Mouse (Mus musculus): ENCODE measurements around the gene Syngr3. TPM values are rescaled to one million over a fixed set of nuclear protein-coding genes. Genes with fewer than 3 reads are reported as not detected.

The Syngr3 gene
- polyA plus RNA-seq, 1 experiment from 2014 or later = 196 TPM

DNA sequence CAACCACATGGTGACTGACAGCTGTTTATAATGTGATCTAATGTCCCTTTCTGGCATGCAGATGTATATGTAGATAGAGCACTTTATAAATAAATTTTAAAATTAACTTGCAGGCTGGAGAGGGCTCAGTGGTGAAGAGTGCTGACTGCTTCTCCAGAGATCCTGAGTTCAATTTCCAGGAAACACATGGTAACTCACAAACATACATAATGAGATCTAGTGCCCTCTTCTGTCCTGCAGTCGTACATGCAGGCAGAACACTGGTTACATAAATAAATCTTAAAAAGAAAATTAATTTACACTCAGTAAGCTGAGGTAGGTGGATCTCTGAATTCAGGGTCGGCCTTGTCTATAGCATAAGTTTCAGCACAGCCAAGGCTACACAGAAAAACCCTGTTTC is 18.9 kb upstream of the Syngr3 start:
- ATAC-seq (ENCODE audit: low read depth) = no peak
- no peak overlapping the region for H3K4me2 ChIP-seq (ENCODE audit: low read depth, low read length)

DNA sequence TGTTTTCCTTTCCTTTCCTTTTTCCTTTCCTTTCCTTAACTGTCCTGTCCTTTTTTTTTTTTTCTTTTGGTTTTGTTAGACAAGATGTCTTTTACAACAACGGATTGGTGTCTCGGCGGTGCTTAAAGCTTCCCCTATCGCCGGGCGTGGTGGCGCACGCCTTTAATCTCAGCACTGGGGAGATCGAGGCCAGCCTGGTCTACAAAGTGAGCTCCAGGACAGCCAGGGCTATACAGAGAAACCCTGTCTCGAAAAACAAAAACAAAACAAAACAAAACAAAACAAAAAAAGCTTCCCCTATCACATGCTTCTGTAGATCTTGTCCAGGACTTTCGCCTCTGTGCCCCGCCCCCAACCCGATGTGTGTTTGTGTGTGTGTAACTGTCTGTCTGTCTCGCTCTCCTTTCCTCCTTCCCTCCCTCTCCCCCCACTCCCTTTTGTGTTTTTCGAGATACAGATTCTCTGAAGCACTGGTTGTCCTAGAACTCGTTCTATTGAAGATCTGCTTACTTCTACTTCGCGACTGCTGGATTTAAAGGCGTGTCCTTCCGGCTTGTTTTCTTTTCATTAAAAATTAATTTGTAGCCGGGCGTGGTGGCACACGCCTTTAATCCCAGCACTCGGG is 18.2 kb upstream of the Syngr3 start:
- Histone ChIP-seq H3K9ac (replicated peaks; ENCODE audit: low read depth, low read length) (peak overlapping the region; percentile 68), H3K4me3 (ENCODE audit: low read depth, low read length) (peak overlapping the region; percentile 80), H3K9me3 (ENCODE audit: control insufficient read depth, low read length) (no peaks in the 10 kb centered on the region), H3K27ac (ENCODE audit: low read depth, low read length) (peak overlapping the region; percentile 73), H3K36me3 (ENCODE audit: control insufficient read depth, insufficient read depth, low read length) (peaks cover 13% of the 10 kb centered on the region; the same call in 1 of the 2 replicates), H3K27me3 (ENCODE audit: control insufficient read depth, insufficient read depth, low read length) (no peaks in the 10 kb centered on the region), H3K4me2 (ENCODE audit: low read depth, low read length) (peak overlapping the region; percentile 89), H3K4me1 (ENCODE audit: control insufficient read depth, insufficient read depth, low read length) (peaks cover 7% of the 10 kb centered on the region; the same call in 1 of the 2 replicates)
- WGBS = 7% methylated on average over 24 of the region's 24 CpGs
- ATAC-seq (ENCODE audit: low read depth) = peak; percentile 51; the same call in 1 of the 2 replicates

More for the DNA sequence above, 18.9 kb upstream of the Syngr3 start:
- peaks cover 10% of the 10 kb centered on the region; the same call in 1 of the 2 replicates for H3K36me3 ChIP-seq (ENCODE audit: control insufficient read depth, insufficient read depth, low read length)
- no peaks in the 10 kb centered on the region for H3K27me3 ChIP-seq (ENCODE audit: control insufficient read depth, insufficient read depth, low read length)
- H3K9ac ChIP-seq (replicated peaks; ENCODE audit: low read depth, low read length) = no peak overlapping the region
- H3K27ac ChIP-seq (ENCODE audit: low read depth, low read length) = no peak overlapping the region
- 28% methylated on average over 2 of the region's 2 CpGs for WGBS
- no peak overlapping the region for H3K4me3 ChIP-seq (ENCODE audit: low read depth, low read length)
- H3K4me1 ChIP-seq (ENCODE audit: control insufficient read depth, insufficient read depth, low read length) = peaks cover 7% of the 10 kb centered on the region; the same call in 1 of the 2 replicates
- H3K9me3 ChIP-seq (ENCODE audit: control insufficient read depth, low read length) = no peaks in the 10 kb centered on the region

DNA sequence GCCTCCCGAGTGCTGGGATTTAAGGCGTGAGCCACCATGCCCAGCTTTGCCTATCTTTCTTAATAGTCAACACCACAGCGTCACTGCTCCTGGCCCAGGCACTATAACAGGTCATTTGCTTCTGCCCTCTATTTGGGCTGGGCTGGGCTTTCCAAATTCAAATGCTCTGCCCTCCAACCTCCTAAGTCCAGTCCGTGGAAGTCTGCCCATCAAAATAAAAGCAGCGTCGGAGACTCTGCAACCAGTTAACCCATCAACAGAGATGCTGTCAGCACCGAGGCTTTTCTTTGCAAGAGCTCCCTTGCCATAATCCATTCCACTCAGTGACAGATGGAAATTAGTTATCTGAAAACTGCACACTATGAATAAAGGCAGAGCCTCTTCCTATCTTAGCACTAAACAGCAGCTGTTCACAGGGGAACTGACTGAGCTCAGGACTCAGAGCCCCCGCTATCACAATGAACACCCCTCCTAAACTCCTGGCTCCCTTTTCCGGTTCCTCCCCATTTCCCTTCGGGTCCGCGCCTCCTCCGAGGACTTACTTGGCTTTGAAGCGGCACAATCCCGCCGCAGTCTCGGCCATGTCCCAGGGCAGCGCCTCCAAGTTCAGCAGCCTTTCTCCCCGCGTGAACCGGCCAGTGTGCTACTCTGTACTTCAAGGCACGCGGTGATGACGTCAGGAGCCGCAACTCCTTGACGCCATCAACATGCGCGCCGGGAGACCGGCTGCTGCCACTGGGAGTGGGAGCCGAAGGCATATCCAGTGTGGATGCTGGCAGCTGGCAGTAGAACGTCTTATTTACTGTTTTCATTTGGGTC is 17.4 kb upstream of the Syngr3 start, which contains the start of gene Tbl3:
Gene Tbl3 (minus strand): TSS at position 679 of the 819 bp plus-strand sequence.
- ATAC-seq (ENCODE audit: low read depth) = peak; percentile 93
- Histone ChIP-seq H3K9ac (replicated peaks; ENCODE audit: low read depth, low read length) (peak within 1 kb of the TSS; percentile 68), H3K9me3 (ENCODE audit: control insufficient read depth, low read length) (no peaks in the 10 kb centered on the region), H3K36me3 (ENCODE audit: control insufficient read depth, insufficient read depth, low read length) (peaks cover 15% of the 10 kb centered on the region; the same call in 1 of the 2 replicates), H3K4me3 (ENCODE audit: low read depth, low read length) (peak within 1 kb of the TSS; percentile 80), H3K27ac (ENCODE audit: low read depth, low read length) (peak within 1 kb of the TSS; percentile 73), H3K4me2 (ENCODE audit: low read depth, low read length) (peak within 1 kb of the TSS; percentile 89), H3K4me1 (ENCODE audit: control insufficient read depth, insufficient read depth, low read length) (peaks cover 7% of the 10 kb centered on the region; the same call in 1 of the 2 replicates), H3K27me3 (ENCODE audit: control insufficient read depth, insufficient read depth, low read length) (no peaks in the 10 kb centered on the region)
- WGBS = 4% methylated on average over 32 of the region's 32 CpGs

DNA sequence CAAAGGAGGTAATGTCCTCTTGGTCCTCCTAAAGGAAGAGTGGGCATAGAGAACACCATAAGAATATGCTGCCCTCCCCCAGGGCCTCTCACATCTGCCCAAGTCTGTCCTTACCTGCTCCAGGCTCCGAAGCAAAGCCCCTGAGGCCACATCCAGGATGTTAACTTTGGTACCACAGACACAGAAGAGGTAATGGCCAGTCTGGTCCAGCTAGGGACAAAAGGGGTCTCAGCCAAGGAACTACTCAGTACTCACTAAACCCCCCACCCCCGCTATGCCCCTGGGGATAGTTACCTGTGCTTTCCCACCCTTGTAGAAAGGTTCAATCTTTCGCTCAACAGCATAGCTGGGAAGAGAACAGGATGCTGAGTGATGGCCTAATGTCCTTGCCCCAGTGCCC is 16.1 kb upstream of the Syngr3 start:
- 97% methylated on average over 3 of the region's 3 CpGs for WGBS
- ATAC-seq (ENCODE audit: low read depth) = no peak
- Histone ChIP-seq H3K36me3 (ENCODE audit: control insufficient read depth, insufficient read depth, low read length) (peaks cover 28% of the 10 kb centered on the region), H3K4me3 (ENCODE audit: low read depth, low read length) (no peak overlapping the region), H3K27ac (ENCODE audit: low read depth, low read length) (no peak overlapping the region), H3K4me2 (ENCODE audit: low read depth, low read length) (no peak overlapping the region), H3K4me1 (ENCODE audit: control insufficient read depth, insufficient read depth, low read length) (peaks cover 7% of the 10 kb centered on the region; the same call in 1 of the 2 replicates), H3K27me3 (ENCODE audit: control insufficient read depth, insufficient read depth, low read length) (no peaks in the 10 kb centered on the region), H3K9me3 (ENCODE audit: control insufficient read depth, low read length) (no peaks in the 10 kb centered on the region), H3K9ac (replicated peaks; ENCODE audit: low read depth, low read length) (no peak overlapping the region)

DNA sequence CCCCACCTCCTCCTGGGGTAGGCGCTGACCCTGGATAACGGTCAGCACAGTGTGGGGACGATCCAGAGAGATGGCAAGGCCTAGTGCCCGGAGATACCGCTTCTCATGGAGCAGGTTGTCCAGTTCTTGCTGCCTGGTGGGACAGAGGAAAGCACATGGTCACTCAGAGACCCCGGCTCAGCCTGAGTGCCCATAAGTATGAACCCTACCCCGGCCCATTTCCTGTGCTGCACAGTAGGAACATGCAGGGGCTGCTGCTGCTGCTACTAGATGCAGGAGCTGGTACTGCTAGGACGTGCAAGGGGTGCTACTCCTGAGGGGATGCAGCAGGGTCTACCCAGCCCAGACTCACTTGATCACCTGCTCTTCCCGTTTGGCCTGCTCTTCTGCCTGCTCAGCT is 11.5 kb upstream of the Syngr3 start:
- H3K4me2 ChIP-seq (ENCODE audit: low read depth, low read length) = no peak overlapping the region
- H3K4me3 ChIP-seq (ENCODE audit: low read depth, low read length) = no peak overlapping the region
- no peaks in the 10 kb centered on the region for H3K27me3 ChIP-seq (ENCODE audit: control insufficient read depth, insufficient read depth, low read length)
- no peak for ATAC-seq (ENCODE audit: low read depth)
- 0 out of 2 replicates have a peak, but pooled peaks cover 3% of the 10 kb centered on the region for H3K4me1 ChIP-seq (ENCODE audit: control insufficient read depth, insufficient read depth, low read length)
- peaks cover 42% of the 10 kb centered on the region for H3K36me3 ChIP-seq (ENCODE audit: control insufficient read depth, insufficient read depth, low read length)
- H3K27ac ChIP-seq (ENCODE audit: low read depth, low read length) = no peak overlapping the region
- H3K9ac ChIP-seq (replicated peaks; ENCODE audit: low read depth, low read length) = no peak overlapping the region
- WGBS = 95% methylated on average over 9 of the region's 9 CpGs
- no peaks in the 10 kb centered on the region for H3K9me3 ChIP-seq (ENCODE audit: control insufficient read depth, low read length)

DNA sequence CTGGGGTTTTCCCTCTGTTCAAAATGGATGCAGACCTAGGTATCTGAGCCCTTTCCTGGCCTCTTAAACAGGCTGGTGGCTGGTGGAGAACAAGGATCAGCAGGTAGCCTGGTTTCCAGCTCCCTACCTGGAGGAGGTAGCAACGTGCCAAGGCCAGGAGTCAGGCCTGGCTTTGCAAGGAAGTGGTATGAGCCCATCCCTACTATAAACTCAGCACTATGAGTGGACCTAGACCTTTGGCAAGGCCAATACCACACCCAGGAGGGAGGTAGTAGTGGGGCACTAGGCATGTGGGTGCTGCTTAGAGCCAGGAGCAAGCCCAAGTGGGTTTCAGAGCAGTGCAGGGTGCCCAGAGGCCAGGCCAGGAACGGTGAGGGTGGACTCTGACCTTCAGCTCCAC is 9.7 kb upstream of the Syngr3 start:
- 86% methylated on average over 2 of the region's 2 CpGs for WGBS
- Histone ChIP-seq H3K9me3 (ENCODE audit: control insufficient read depth, low read length) (no peaks in the 10 kb centered on the region), H3K27me3 (ENCODE audit: control insufficient read depth, insufficient read depth, low read length) (no peaks in the 10 kb centered on the region), H3K27ac (ENCODE audit: low read depth, low read length) (no peak overlapping the region), H3K4me1 (ENCODE audit: control insufficient read depth, insufficient read depth, low read length) (peaks cover 11% of the 10 kb centered on the region; the same call in 1 of the 2 replicates), H3K36me3 (ENCODE audit: control insufficient read depth, insufficient read depth, low read length) (peaks cover 39% of the 10 kb centered on the region), H3K4me2 (ENCODE audit: low read depth, low read length) (no peak overlapping the region), H3K4me3 (ENCODE audit: low read depth, low read length) (no peak overlapping the region), H3K9ac (replicated peaks; ENCODE audit: low read depth, low read length) (no peak overlapping the region)
- ATAC-seq (ENCODE audit: low read depth) = no peak

DNA sequence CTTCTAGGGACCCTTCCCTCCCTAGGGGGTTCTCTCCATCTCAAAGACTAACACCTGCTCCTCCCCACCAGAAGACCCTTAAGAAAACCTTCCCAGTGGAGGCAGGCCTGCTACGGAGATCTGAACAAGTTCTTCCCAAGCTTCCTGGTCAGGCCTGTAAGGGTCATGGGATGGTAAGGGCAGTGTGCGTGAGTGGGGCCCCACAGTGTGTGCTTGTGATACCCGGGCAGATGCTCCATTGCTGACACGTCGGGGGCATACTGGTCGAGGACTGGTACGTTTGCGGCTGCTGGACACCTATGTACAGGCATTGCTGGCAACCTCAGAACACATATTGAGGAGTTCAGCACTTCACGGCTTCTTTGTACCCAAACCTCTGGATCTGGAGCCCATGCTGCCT is 9.0 kb upstream of the Syngr3 start:
- H3K4me2 ChIP-seq (ENCODE audit: low read depth, low read length) = no peak overlapping the region
- H3K27me3 ChIP-seq (ENCODE audit: control insufficient read depth, insufficient read depth, low read length) = no peaks in the 10 kb centered on the region
- no peak overlapping the region for H3K27ac ChIP-seq (ENCODE audit: low read depth, low read length)
- 66% methylated on average over 9 of the region's 9 CpGs for WGBS
- no peaks in the 10 kb centered on the region for H3K9me3 ChIP-seq (ENCODE audit: control insufficient read depth, low read length)
- H3K4me1 ChIP-seq (ENCODE audit: control insufficient read depth, insufficient read depth, low read length) = peaks cover 11% of the 10 kb centered on the region; the same call in 1 of the 2 replicates
- peaks cover 32% of the 10 kb centered on the region for H3K36me3 ChIP-seq (ENCODE audit: control insufficient read depth, insufficient read depth, low read length)
- H3K9ac ChIP-seq (replicated peaks; ENCODE audit: low read depth, low read length) = no peak overlapping the region
- no peak overlapping the region for H3K4me3 ChIP-seq (ENCODE audit: low read depth, low read length)
- no peak for ATAC-seq (ENCODE audit: low read depth)

DNA sequence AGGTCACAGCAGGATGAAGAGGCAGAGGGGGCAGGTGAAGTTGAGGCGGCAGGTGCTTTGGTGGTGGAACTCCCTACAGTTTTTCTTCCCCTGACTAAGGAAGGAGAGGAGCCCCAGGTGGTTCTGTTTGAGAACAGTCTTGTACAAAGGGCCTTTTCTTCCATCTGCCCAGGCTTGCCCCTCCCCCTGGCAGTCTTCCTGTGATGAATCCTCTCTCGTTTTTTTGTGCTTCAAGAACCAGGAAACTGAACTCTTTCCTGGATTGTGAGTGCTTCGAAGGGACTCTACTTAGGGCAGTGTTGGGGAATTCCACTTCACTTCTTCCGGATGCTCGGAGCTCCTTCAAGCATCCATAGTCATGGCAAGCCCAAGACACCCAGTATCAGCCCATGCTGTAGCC is 8.2 kb upstream of the Syngr3 start:
- H3K4me1 ChIP-seq (ENCODE audit: control insufficient read depth, insufficient read depth, low read length) = peaks cover 11% of the 10 kb centered on the region; the same call in 1 of the 2 replicates
- H3K36me3 ChIP-seq (ENCODE audit: control insufficient read depth, insufficient read depth, low read length) = peaks cover 30% of the 10 kb centered on the region
- H3K27me3 ChIP-seq (ENCODE audit: control insufficient read depth, insufficient read depth, low read length) = no peaks in the 10 kb centered on the region
- H3K9me3 ChIP-seq (ENCODE audit: control insufficient read depth, low read length) = no peaks in the 10 kb centered on the region
- H3K9ac ChIP-seq (replicated peaks; ENCODE audit: low read depth, low read length) = no peak overlapping the region
- ATAC-seq (ENCODE audit: low read depth) = no peak
- no peak overlapping the region for H3K4me2 ChIP-seq (ENCODE audit: low read depth, low read length)
- H3K4me3 ChIP-seq (ENCODE audit: low read depth, low read length) = no peak overlapping the region
- WGBS = 21% methylated on average over 5 of the region's 5 CpGs
- H3K27ac ChIP-seq (ENCODE audit: low read depth, low read length) = no peak overlapping the region
